Mouse (Mus musculus): Measurements from ENCODE around the gene Ccn6.

- no peak; the same call in 1 of the 2 replicates for TF ChIP-seq CTCF (conservative IDR thresholded peaks at IDR 0.05; ENCODE audit: low read length)
- no peak for TF ChIP-seq POU5F1 (IDR thresholded peaks at IDR 0.05; ENCODE audit: borderline replicate concordance, low read length)
- TF ChIP-seq NANOG (IDR thresholded peaks at IDR 0.05; ENCODE audit: borderline replicate concordance, low read length) = no peak
Measured at GRCm38 (mm10) chr10:39121412-39121811, 42.2 kb downstream of the Ccn6 start.
